Mouse (Mus musculus): Measurements from ENCODE around the gene Nde1. TPM values are rescaled to one million over a fixed set of nuclear protein-coding genes. Genes with fewer than 3 reads are reported as not detected.
A peak's percentile ranks its signal among the peaks of the same experiment; 100 is the strongest.

The Nde1 gene
- total RNA-seq, 1 experiment from 2014 or later, result 81.8 TPM

GRCm38 (mm10) chr16:14158536-14158935, 4.5 kb upstream of the Nde1 start:
- ATAC-seq (replicated peaks in 1 of 2; ENCODE audit: insufficient read depth in 1 of 2, low FRiP score in 2 of 2, low TSS enrichment in 1 of 2, low read depth in 1 of 2, poor library complexity in 2 of 2, severe bottlenecking in 2 of 2), result no peak

GRCm38 (mm10) chr16:14158936-14159745, 3.9 kb upstream of the Nde1 start:
- peak; percentile 78 to 88 for ATAC-seq (replicated peaks in 1 of 2; ENCODE audit: insufficient read depth in 1 of 2, low FRiP score in 2 of 2, low TSS enrichment in 1 of 2, low read depth in 1 of 2, poor library complexity in 2 of 2, severe bottlenecking in 2 of 2)

- peak; percentile 21 to 24; a peak in 1 of 4 replicates for ATAC-seq (replicated peaks in 1 of 2; ENCODE audit: insufficient read depth in 1 of 2, low FRiP score in 2 of 2, low TSS enrichment in 1 of 2, low read depth in 1 of 2, poor library complexity in 2 of 2, severe bottlenecking in 2 of 2)
These were observed 3.3 kb upstream of the Nde1 start for GRCm38 (mm10) chr16:14159746-14160131.

GRCm38 (mm10) chr16:14160941-14161340, 2.1 kb upstream of the Nde1 start:
- ATAC-seq (replicated peaks in 1 of 2; ENCODE audit: insufficient read depth in 1 of 2, low FRiP score in 2 of 2, low TSS enrichment in 1 of 2, low read depth in 1 of 2, poor library complexity in 2 of 2, severe bottlenecking in 2 of 2), result no peak

- no peak for ATAC-seq (replicated peaks in 1 of 2; ENCODE audit: insufficient read depth in 1 of 2, low FRiP score in 2 of 2, low TSS enrichment in 1 of 2, low read depth in 1 of 2, poor library complexity in 2 of 2, severe bottlenecking in 2 of 2)
These were observed 656 bp downstream of the Nde1 start for GRCm38 (mm10) chr16:14163731-14164130.

GRCm38 (mm10) chr16:14166490-14166889, 3.4 kb downstream of the Nde1 start:
- no peak for ATAC-seq (replicated peaks in 1 of 2; ENCODE audit: insufficient read depth in 1 of 2, low FRiP score in 2 of 2, low TSS enrichment in 1 of 2, low read depth in 1 of 2, poor library complexity in 2 of 2, severe bottlenecking in 2 of 2)

GRCm38 (mm10) chr16:14169706-14170105, 6.6 kb downstream of the Nde1 start:
- no peak for ATAC-seq (replicated peaks in 1 of 2; ENCODE audit: insufficient read depth in 1 of 2, low FRiP score in 2 of 2, low TSS enrichment in 1 of 2, low read depth in 1 of 2, poor library complexity in 2 of 2, severe bottlenecking in 2 of 2)

- no peak for ATAC-seq (replicated peaks in 1 of 2; ENCODE audit: insufficient read depth in 1 of 2, low FRiP score in 2 of 2, low TSS enrichment in 1 of 2, low read depth in 1 of 2, poor library complexity in 2 of 2, severe bottlenecking in 2 of 2)
These were observed 15.0 kb downstream of the Nde1 start for GRCm38 (mm10) chr16:14178041-14178440.

- ATAC-seq (replicated peaks in 1 of 2; ENCODE audit: insufficient read depth in 1 of 2, low FRiP score in 2 of 2, low TSS enrichment in 1 of 2, low read depth in 1 of 2, poor library complexity in 2 of 2, severe bottlenecking in 2 of 2), result no peak
These were observed 17.2 kb downstream of the Nde1 start for GRCm38 (mm10) chr16:14180163-14180733.

GRCm38 (mm10) chr16:14182360-14182759, 19.3 kb downstream of the Nde1 start:
- no peak for ATAC-seq (replicated peaks in 1 of 2; ENCODE audit: insufficient read depth in 1 of 2, low FRiP score in 2 of 2, low TSS enrichment in 1 of 2, low read depth in 1 of 2, poor library complexity in 2 of 2, severe bottlenecking in 2 of 2)

- no peak for ATAC-seq (replicated peaks in 1 of 2; ENCODE audit: insufficient read depth in 1 of 2, low FRiP score in 2 of 2, low TSS enrichment in 1 of 2, low read depth in 1 of 2, poor library complexity in 2 of 2, severe bottlenecking in 2 of 2)
These were observed 20.8 kb downstream of the Nde1 start for GRCm38 (mm10) chr16:14183856-14184255.

- no peak for ATAC-seq (replicated peaks in 1 of 2; ENCODE audit: insufficient read depth in 1 of 2, low FRiP score in 2 of 2, low TSS enrichment in 1 of 2, low read depth in 1 of 2, poor library complexity in 2 of 2, severe bottlenecking in 2 of 2)
These were observed 22.4 kb downstream of the Nde1 start for GRCm38 (mm10) chr16:14185516-14185915.

- ATAC-seq (replicated peaks in 1 of 2; ENCODE audit: insufficient read depth in 1 of 2, low FRiP score in 2 of 2, low TSS enrichment in 1 of 2, low read depth in 1 of 2, poor library complexity in 2 of 2, severe bottlenecking in 2 of 2), result no peak
These were observed 31.3 kb downstream of the Nde1 start for GRCm38 (mm10) chr16:14194164-14194950.

GRCm38 (mm10) chr16:14195427-14195826, 32.4 kb downstream of the Nde1 start:
- peak; percentile 25 to 47; a peak in 1 of 4 replicates for ATAC-seq (replicated peaks in 1 of 2; ENCODE audit: insufficient read depth in 1 of 2, low FRiP score in 2 of 2, low TSS enrichment in 1 of 2, low read depth in 1 of 2, poor library complexity in 2 of 2, severe bottlenecking in 2 of 2)

GRCm38 (mm10) chr16:14198798-14199197, 35.7 kb downstream of the Nde1 start:
- no peak for ATAC-seq (replicated peaks in 1 of 2; ENCODE audit: insufficient read depth in 1 of 2, low FRiP score in 2 of 2, low TSS enrichment in 1 of 2, low read depth in 1 of 2, poor library complexity in 2 of 2, severe bottlenecking in 2 of 2)

GRCm38 (mm10) chr16:14215156-14215555, 52.1 kb downstream of the Nde1 start:
- no peak for ATAC-seq (replicated peaks in 1 of 2; ENCODE audit: insufficient read depth in 1 of 2, low FRiP score in 2 of 2, low TSS enrichment in 1 of 2, low read depth in 1 of 2, poor library complexity in 2 of 2, severe bottlenecking in 2 of 2)

GRCm38 (mm10) chr16:14237100-14237723, 74.1 kb downstream of the Nde1 start:
- ATAC-seq (replicated peaks in 1 of 2; ENCODE audit: insufficient read depth in 1 of 2, low FRiP score in 2 of 2, low TSS enrichment in 1 of 2, low read depth in 1 of 2, poor library complexity in 2 of 2, severe bottlenecking in 2 of 2), result peak; percentile 80 to 92

- no peak for ATAC-seq (replicated peaks in 1 of 2; ENCODE audit: insufficient read depth in 1 of 2, low FRiP score in 2 of 2, low TSS enrichment in 1 of 2, low read depth in 1 of 2, poor library complexity in 2 of 2, severe bottlenecking in 2 of 2)
These were observed 79.0 kb downstream of the Nde1 start for GRCm38 (mm10) chr16:14242059-14242458.

Data from hematopoietic stem cell, adult 5-6 weeks (primary cell).